Mouse (Mus musculus) lung, embryonic 16.5 days (tissue): ENCODE measurements around the gene Stard9. TPM values are rescaled to one million over a fixed set of nuclear protein-coding genes. Genes with fewer than 3 reads are reported as not detected.

Experiments
- ATAC-seq: fragments of 200-750 bp; cut with Nextera tagmentation; 2 replicates; pipeline ENCODE4 v1.8.0; 2017; ENCODE audit warnings: low read depth, mild to moderate bottlenecking, moderate library complexity
- H3K27ac ChIP-seq: fragments of 300-500 bp; sonication (generic); 2 replicates; pipeline ENCODE4 v1.5.1; 2014; ENCODE audit warnings: mild to moderate bottlenecking, control low read depth, low read length
- H3K27me3 ChIP-seq: fragments of 300-500 bp; sonication (generic); 2 replicates; pipeline ENCODE4 v1.6.1; 2014; ENCODE audit warnings: low read depth, low read length, mixed read lengths; ENCODE audit not compliant: control insufficient read depth, insufficient read depth
- H3K36me3 ChIP-seq: fragments of 300-500 bp; sonication (generic); 2 replicates; pipeline ENCODE4 v1.6.1; 2014; ENCODE audit warnings: low read length; ENCODE audit not compliant: control insufficient read depth, insufficient read depth
- H3K4me1 ChIP-seq: fragments of 300-500 bp; sonication (generic); replicated peaks from 2 replicates; pipeline ENCODE4 v1.6.1; 2014; ENCODE audit warnings: low read length, mixed read lengths; ENCODE audit not compliant: control insufficient read depth, insufficient read depth
- H3K4me2 ChIP-seq: fragments of 300-500 bp; sonication (generic); 2 replicates; pipeline ENCODE4 v1.6.1; 2014; ENCODE audit warnings: low read depth, low read length, control low read depth
- H3K4me3 ChIP-seq: fragments of 300-500 bp; sonication (generic); 2 replicates; pipeline ENCODE4 v1.5.1; 2014; ENCODE audit warnings: mild to moderate bottlenecking, low read length, control low read depth
- H3K9ac ChIP-seq: fragments of 300-500 bp; sonication (generic); 2 replicates; pipeline ENCODE4 v1.6.1; 2014; ENCODE audit warnings: low read length, control low read depth
- H3K9me3 ChIP-seq: fragments of 300-500 bp; sonication (generic); 2 replicates; pipeline ENCODE4 v1.6.1; 2016; ENCODE audit warnings: low read length; ENCODE audit not compliant: control insufficient read depth
- WGBS: fragments of 180-500 bp; shearing (Covaris S2); extraction: QIAGEN DNeasy Blood & Tissue Kit; methylation state at CpG from one replicate; pipeline ENCODE4 v1.1.7; 2014; 5-methylcytosine and 5-hydroxymethylcytosine counted together
- polyA plus RNA-seq: library from polyadenylated mRNA; unstranded; fragments of >200 nt; fragmentation: Nextera tagmentation; extraction: Ambion mirVana; gene quantifications from 2 replicates; pipeline ENCODE4 v1.2.1, GENCODE M21; 2015

The Stard9 gene
- polyA plus RNA-seq, 1 experiment from 2014 or later: 10.3 TPM

DNA sequence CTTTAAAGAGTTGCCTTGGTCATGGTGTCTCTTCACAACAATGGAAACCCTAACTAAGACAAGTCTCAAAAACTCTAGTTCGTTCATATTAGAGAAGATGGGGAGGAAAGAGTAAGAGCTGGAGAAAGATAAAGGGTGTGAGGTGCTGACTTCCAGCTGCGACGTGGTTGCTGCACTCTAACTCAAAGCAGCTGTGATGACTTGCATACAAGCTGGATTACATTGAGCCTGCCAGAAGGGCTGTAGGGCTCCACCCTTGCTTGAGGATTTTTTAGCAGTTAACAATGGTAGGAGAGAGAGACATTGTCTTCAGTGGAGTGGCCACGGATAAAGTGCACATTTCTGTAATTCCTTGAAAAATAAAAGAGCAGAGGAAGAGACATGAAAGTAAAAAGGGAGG, 17.9 kb downstream of the Stard9 start:
- no peak overlapping the region for H3K9ac ChIP-seq
- H3K9me3 ChIP-seq: no peaks in the 10 kb centered on the region
- peak; percentile 82 for ATAC-seq
- H3K27me3 ChIP-seq: no peaks in the 10 kb centered on the region
- no peak overlapping the region for H3K4me3 ChIP-seq
- no peak overlapping the region for H3K4me2 ChIP-seq
- no peaks in the 10 kb centered on the region for H3K36me3 ChIP-seq
- peaks cover 10% of the 10 kb centered on the region for H3K4me1 ChIP-seq
- H3K27ac ChIP-seq: peak overlapping the region; percentile 73
- 47% methylated on average over 4 of the region's 4 CpGs for WGBS

GRCm38 (mm10) chr2:120652256-120652924, 23.5 kb downstream of the Stard9 start:
- H3K27me3 ChIP-seq: no peaks in the 10 kb centered on the region
- H3K4me1 ChIP-seq: peaks cover 12% of the 10 kb centered on the region
- ATAC-seq: peak; percentile 81
- H3K4me2 ChIP-seq: no peak overlapping the region
- H3K36me3 ChIP-seq: no peaks in the 10 kb centered on the region
- H3K4me3 ChIP-seq: no peak overlapping the region
- H3K27ac ChIP-seq: peak overlapping the region; percentile 81
- H3K9ac ChIP-seq: 0 out of 2 replicates have a peak overlapping the region, but pooled peaks have one; percentile 5
- no peaks in the 10 kb centered on the region for H3K9me3 ChIP-seq
- 58% methylated on average over 7 of the region's 7 CpGs for WGBS

- Histone ChIP-seq H3K9me3 (no peaks in the 10 kb centered on the region), H3K4me3 (no peak overlapping the region), H3K36me3 (no peaks in the 10 kb centered on the region), H3K4me2 (no peak overlapping the region), H3K27ac (peak overlapping the region; percentile 81), H3K4me1 (peaks cover 12% of the 10 kb centered on the region), H3K9ac (0 out of 2 replicates have a peak overlapping the region, but pooled peaks have one; percentile 5), H3K27me3 (no peaks in the 10 kb centered on the region)
- WGBS: 56% methylated on average over 7 of the region's 7 CpGs
- peak; percentile 67; the same call in 1 of the 2 replicates for ATAC-seq
Observed at GRCm38 (mm10) chr2:120652925-120653284, 24.0 kb downstream of the Stard9 start.

DNA sequence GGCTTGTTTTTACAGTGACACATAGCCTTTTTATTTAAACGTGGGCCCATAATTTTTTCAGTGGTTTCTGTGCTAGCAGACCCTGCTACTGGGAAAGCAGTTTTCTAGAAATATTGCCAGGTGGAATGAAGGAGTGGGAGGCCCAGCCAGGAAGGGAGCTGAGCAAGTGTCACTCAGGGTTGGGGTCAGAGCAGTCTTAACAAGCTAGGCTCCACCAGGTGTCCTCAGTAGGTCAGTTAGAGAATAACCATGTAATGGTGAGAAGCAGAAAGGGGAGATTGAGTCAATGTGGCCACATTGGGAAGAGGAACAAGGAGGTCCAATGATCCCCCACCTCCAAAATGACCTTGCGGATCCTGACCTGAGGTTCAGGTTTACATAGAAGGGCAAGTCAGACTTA, 25.8 kb downstream of the Stard9 start:
- Histone ChIP-seq H3K27me3 (no peaks in the 10 kb centered on the region), H3K9ac (no peak overlapping the region), H3K4me2 (no peak overlapping the region), H3K9me3 (no peaks in the 10 kb centered on the region), H3K36me3 (no peaks in the 10 kb centered on the region), H3K27ac (no peak overlapping the region), H3K4me1 (peaks cover 12% of the 10 kb centered on the region), H3K4me3 (no peak overlapping the region)
- 80% methylated on average over 2 of the region's 2 CpGs for WGBS
- no peak for ATAC-seq

DNA sequence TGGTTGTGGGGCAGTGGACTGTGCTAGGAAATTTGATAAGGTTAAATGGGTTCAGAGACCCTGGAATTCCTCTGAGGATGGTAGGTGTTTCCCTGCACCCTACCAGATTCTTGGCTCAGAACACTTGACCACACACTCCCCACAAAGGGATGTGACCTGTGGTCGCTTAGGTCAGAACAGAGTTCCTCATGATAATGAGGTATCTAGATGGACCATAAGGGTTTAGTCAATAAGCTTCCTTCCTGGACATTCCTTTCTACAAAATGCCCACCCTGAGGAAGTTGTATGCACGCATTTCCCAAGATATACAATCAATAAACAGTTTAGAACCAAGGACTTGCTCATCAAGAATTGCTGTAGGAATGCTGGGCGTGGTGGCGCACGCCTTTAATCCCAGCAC, 27.0 kb downstream of the Stard9 start:
- ATAC-seq: no peak
- H3K4me2 ChIP-seq: no peak overlapping the region
- no peak overlapping the region for H3K4me3 ChIP-seq
- no peaks in the 10 kb centered on the region for H3K9me3 ChIP-seq
- H3K4me1 ChIP-seq: peaks cover 22% of the 10 kb centered on the region
- WGBS: 83% methylated on average over 5 of the region's 5 CpGs
- no peak overlapping the region for H3K9ac ChIP-seq
- H3K27ac ChIP-seq: no peak overlapping the region
- no peaks in the 10 kb centered on the region for H3K36me3 ChIP-seq
- H3K27me3 ChIP-seq: no peaks in the 10 kb centered on the region

DNA sequence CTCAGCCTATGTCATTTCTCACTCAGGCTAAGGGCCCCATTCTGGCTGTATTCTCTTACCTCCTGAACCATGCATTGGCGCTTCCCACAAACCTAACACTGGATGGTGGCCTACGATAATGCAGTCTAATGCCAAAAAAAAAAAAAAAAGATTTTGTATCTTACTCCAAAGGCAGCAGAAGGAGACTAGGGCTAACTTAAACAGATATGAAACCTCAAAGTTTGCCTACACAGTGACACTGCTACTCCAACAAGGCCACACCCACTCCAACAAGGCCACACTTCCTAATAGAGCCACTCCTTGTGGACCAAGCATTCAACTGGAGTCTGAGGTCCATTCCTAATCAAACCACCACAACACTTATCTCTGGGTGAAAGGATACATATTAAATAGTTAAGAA, 27.8 kb downstream of the Stard9 start:
- Histone ChIP-seq H3K9ac (no peak overlapping the region), H3K27me3 (no peaks in the 10 kb centered on the region), H3K36me3 (no peaks in the 10 kb centered on the region), H3K4me1 (peaks cover 20% of the 10 kb centered on the region), H3K9me3 (no peaks in the 10 kb centered on the region), H3K4me2 (no peak overlapping the region), H3K27ac (no peak overlapping the region), H3K4me3 (no peak overlapping the region)
- no peak for ATAC-seq
- WGBS: 91% methylated on average over 2 of the region's 2 CpGs

DNA sequence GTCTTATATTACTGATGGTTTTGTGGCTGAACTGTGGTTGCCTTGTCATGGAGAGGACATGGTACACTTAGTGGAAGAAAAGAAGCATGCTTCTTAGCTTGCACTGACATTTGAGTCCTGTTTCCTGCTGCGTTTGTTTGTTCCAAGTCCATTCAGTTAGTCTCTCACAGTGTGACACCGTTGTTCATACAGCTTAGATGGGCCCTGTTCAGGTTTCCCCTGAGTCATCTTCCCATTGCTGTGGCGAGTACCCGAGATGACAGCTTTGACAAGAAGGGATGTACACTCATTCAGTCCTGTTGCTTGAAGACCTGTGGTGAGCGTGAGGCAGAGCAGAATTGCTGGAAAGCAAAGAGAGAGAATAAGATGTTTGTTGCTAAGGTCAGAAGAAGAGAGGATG, 29.6 kb downstream of the Stard9 start:
- Histone ChIP-seq H3K4me2 (no peak overlapping the region), H3K27me3 (no peaks in the 10 kb centered on the region), H3K9me3 (no peaks in the 10 kb centered on the region), H3K9ac (no peak overlapping the region), H3K4me1 (peaks cover 14% of the 10 kb centered on the region), H3K27ac (no peak overlapping the region), H3K4me3 (no peak overlapping the region), H3K36me3 (no peaks in the 10 kb centered on the region)
- WGBS: 70% methylated on average over 5 of the region's 5 CpGs
- ATAC-seq: no peak

GRCm38 (mm10) chr2:120659318-120659717, 30.4 kb downstream of the Stard9 start:
- Histone ChIP-seq H3K4me1 (peaks cover 19% of the 10 kb centered on the region), H3K9ac (no peak overlapping the region), H3K4me3 (no peak overlapping the region), H3K27me3 (no peaks in the 10 kb centered on the region), H3K27ac (no peak overlapping the region), H3K9me3 (no peaks in the 10 kb centered on the region), H3K36me3 (no peaks in the 10 kb centered on the region), H3K4me2 (no peak overlapping the region)
- ATAC-seq: no peak

DNA sequence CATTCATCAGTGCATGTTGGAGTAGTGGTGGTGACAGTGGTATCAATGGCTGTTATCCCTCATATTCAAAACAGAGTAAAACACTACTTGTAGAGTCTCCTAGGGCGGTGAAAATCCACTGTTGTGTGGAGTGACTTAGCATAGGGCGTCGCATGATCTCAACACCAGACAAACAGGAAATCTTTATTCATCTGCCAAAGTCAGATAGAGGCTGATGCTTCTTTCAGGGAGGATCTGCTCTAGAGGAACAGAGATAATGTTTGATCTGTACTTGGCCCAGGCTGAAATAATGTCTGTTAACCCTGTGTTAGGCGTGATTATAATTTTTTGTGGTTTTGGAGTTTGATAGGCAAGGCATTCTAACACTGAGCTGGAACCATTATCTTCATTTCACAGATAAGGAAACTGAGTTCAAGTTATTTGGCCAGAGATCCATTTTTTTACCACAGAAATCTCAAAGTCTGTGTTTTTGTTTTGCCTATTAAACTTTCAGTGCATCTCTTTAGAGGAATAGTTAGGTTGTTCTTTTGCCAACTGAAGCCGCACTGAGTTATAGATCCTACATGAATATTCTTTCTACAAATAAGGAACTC, 31.7 kb downstream of the Stard9 start:
- H3K4me3 ChIP-seq: no peak overlapping the region
- H3K9ac ChIP-seq: no peak overlapping the region
- peak overlapping the region; percentile 14 for H3K27ac ChIP-seq
- WGBS: 39% methylated on average over 5 of the region's 5 CpGs
- ATAC-seq: peak; percentile 62
- H3K36me3 ChIP-seq: no peaks in the 10 kb centered on the region; the same call in 1 of the 2 replicates
- H3K4me1 ChIP-seq: peaks cover 19% of the 10 kb centered on the region
- H3K4me2 ChIP-seq: no peak overlapping the region
- H3K9me3 ChIP-seq: no peaks in the 10 kb centered on the region
- no peaks in the 10 kb centered on the region for H3K27me3 ChIP-seq
